Mouse (Mus musculus) kidney, adult 8-10 months (tissue): ENCODE measurements at regions not wholly inside any gene's neighbourhood (a gene's known extent, or its start where the extent isn't known, plus 50 kb on each side); places are given as distances from the start of the nearest gene placed in this dataset.
A peak's percentile ranks its signal among the peaks of the same experiment; 100 is the strongest.

Experiments used
- DNase-seq, 2 experiments: peaks; one replicate each; pipeline ENCODE4 v3.0.0; 2022

GRCm38 (mm10) chr14:14596057-14596809 is 105.8 kb upstream of the Slc4a7 start:
- no peak for DNase-seq

GRCm38 (mm10) chr14:14599586-14599985 is 102.5 kb upstream of the Slc4a7 start:
- no peak for DNase-seq

GRCm38 (mm10) chr14:14599990-14600389 is 102.1 kb upstream of the Slc4a7 start:
- DNase-seq = no peak

GRCm38 (mm10) chr14:14603439-14603838 is 98.6 kb upstream of the Slc4a7 start:
- DNase-seq = no peak

- no peak for DNase-seq
Observed at GRCm38 (mm10) chr14:14607074-14607473, 95.0 kb upstream of the Slc4a7 start.

GRCm38 (mm10) chr14:14612245-14612644 is 89.8 kb upstream of the Slc4a7 start:
- DNase-seq = no peak

- no peak for DNase-seq
Observed at GRCm38 (mm10) chr14:14620316-14620715, 81.8 kb upstream of the Slc4a7 start.

- no peak for DNase-seq
Observed at GRCm38 (mm10) chr14:14628673-14629072, 73.4 kb upstream of the Slc4a7 start.

GRCm38 (mm10) chr14:14631750-14632149 is 70.3 kb upstream of the Slc4a7 start:
- no peak for DNase-seq

- DNase-seq = no peak
Observed at GRCm38 (mm10) chr14:14632471-14632870, 69.6 kb upstream of the Slc4a7 start.

- peak; percentile 9 to 17 for DNase-seq
Observed at GRCm38 (mm10) chr14:14632951-14633931, 68.8 kb upstream of the Slc4a7 start.

GRCm38 (mm10) chr14:14634021-14634420 is 68.1 kb upstream of the Slc4a7 start:
- DNase-seq = no peak

GRCm38 (mm10) chr14:14639102-14640015 is 62.7 kb upstream of the Slc4a7 start:
- DNase-seq = no peak

GRCm38 (mm10) chr14:14640023-14640441 is 62.0 kb upstream of the Slc4a7 start:
- no peak for DNase-seq

GRCm38 (mm10) chr14:14640557-14640956 is 61.5 kb upstream of the Slc4a7 start:
- DNase-seq = no peak

GRCm38 (mm10) chr14:14643533-14643932 is 58.5 kb upstream of the Slc4a7 start:
- DNase-seq = no peak

- no peak for DNase-seq
Observed at GRCm38 (mm10) chr14:14645084-14645483, 57.0 kb upstream of the Slc4a7 start.
